Comparison of ENCODE assay signal across 12 mouse cellular contexts in the genomic region with DNA sequence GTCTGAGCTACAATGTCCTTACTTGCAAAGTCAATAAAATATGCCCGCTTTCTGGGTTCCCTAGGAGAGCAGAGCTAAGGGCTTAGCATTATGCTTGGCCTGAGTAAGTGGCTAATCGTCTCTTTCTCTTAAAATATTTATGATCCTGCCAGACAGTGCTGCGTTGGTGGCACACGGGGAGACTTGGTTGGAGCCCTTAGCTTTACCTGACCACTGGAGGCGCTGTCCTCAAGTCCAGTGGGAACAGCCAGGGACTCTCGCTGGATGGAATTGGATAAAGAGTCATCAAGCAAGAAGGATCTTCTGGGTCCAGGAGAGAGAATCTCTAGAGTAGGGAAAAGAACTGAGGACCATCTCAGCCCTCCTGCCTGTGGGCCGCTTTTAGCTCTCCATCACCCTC. TPM values are rescaled to one million over a fixed set of nuclear protein-coding genes. Genes with fewer than 3 reads are reported as not detected.
A peak's percentile ranks its signal among the peaks of the same experiment; 100 is the strongest.
DNase-seq lines count a peak whose midpoint lies in the region; ATAC-seq and TF ChIP-seq lines count a peak whose summit lies in the region.
"Had no signal": no experiment of that assay in that cellular context is flagged by ENCODE, and none has a peak within 500 bp of the region (broad histone marks: within the 10 kb centered on the region; RNA-seq: fewer than 3 reads in every experiment).

No protein-coding gene starts in this region.

- no peak overlapping the region for H3K9ac ChIP-seq in kidney, embryonic 16.5 days (replicated peaks; ENCODE audit: low read length)
- H3K9ac ChIP-seq in hindbrain, postnatal 0 days (replicated peaks; ENCODE audit: low read length): no peak overlapping the region
- H3K9ac ChIP-seq: embryonic facial prominence, embryonic 12.5 days had no signal

- peak; percentile 18 for DNase-seq in kidney, adult 18-20 months
- peak; percentile 16 for DNase-seq in urinary bladder, postnatal 14 days (ENCODE audit: low spot score)
- DNase-seq in urinary bladder, postnatal 36 days (ENCODE audit: low spot score in 2 of 2): no peak
- DNase-seq in hindbrain, postnatal 0 days (ENCODE audit: low spot score): peak; percentile 41
- no peak for DNase-seq in thymus, adult 18-20 months
- DNase-seq in urinary bladder, postnatal 4 days (ENCODE audit: low spot score in 2 of 2): no peak
- no peak for DNase-seq in gastrocnemius, postnatal 36 days

- no peaks in the 10 kb centered on the region for H3K27me3 ChIP-seq in kidney, embryonic 16.5 days (ENCODE audit: insufficient read depth, low read length)
- no peaks in the 10 kb centered on the region for H3K27me3 ChIP-seq in hindbrain, postnatal 0 days (ENCODE audit: insufficient read depth, low read length)
- H3K27me3 ChIP-seq: embryonic facial prominence, embryonic 12.5 days had no signal

- 8% methylated on average over 7 of the region's 7 CpGs for WGBS in kidney, embryonic 16.5 days
- WGBS in hindbrain, postnatal 0 days: 13% methylated on average over 7 of the region's 7 CpGs

- no peak overlapping the region for H3K4me2 ChIP-seq in kidney, embryonic 16.5 days (replicated peaks; ENCODE audit: low read depth, low read length)
- no peak overlapping the region for H3K4me2 ChIP-seq in hindbrain, postnatal 0 days (ENCODE audit: low read depth, low read length)
- H3K4me2 ChIP-seq: embryonic facial prominence, embryonic 12.5 days had no signal

- intact Hi-C loops in gastrocnemius, postnatal 36 days (cut with DNase I): no loop called here

- peaks cover 5% of the 10 kb centered on the region; the same call in 1 of the 2 replicates for H3K4me1 ChIP-seq in kidney, embryonic 16.5 days (ENCODE audit: insufficient read depth, low read length)
- no peaks in the 10 kb centered on the region for H3K4me1 ChIP-seq in hindbrain, postnatal 0 days (ENCODE audit: insufficient read depth, low read length)

- no peak for ATAC-seq in kidney, embryonic 16.5 days (ENCODE audit: low FRiP score, low TSS enrichment)
- no peak for ATAC-seq in hindbrain, postnatal 0 days

- TF ChIP-seq CTCF in hindbrain, postnatal 0 days (IDR thresholded peaks at IDR 0.05; ENCODE audit: low read depth): peak; percentile 54

- H3K4me3 ChIP-seq in kidney, embryonic 16.5 days (ENCODE audit: low read length): no peak overlapping the region
- no peak overlapping the region for H3K4me3 ChIP-seq in hindbrain, postnatal 0 days (ENCODE audit: low read length)
- H3K4me3 ChIP-seq: embryonic facial prominence, embryonic 12.5 days had no signal

- no peaks in the 10 kb centered on the region for H3K36me3 ChIP-seq in kidney, embryonic 16.5 days (ENCODE audit: insufficient read depth, low read length)
- H3K36me3 ChIP-seq in hindbrain, postnatal 0 days (ENCODE audit: insufficient read depth, low read length): no peaks in the 10 kb centered on the region
- H3K36me3 ChIP-seq: embryonic facial prominence, embryonic 12.5 days had no signal

- H3K27ac ChIP-seq in kidney, embryonic 16.5 days (ENCODE audit: low read length): no peak overlapping the region
- no peak overlapping the region for H3K27ac ChIP-seq in hindbrain, postnatal 0 days
- H3K27ac ChIP-seq: embryonic facial prominence, embryonic 12.5 days had no signal

- no peaks in the 10 kb centered on the region for H3K9me3 ChIP-seq in kidney, embryonic 16.5 days (ENCODE audit: low read length)
- no peaks in the 10 kb centered on the region for H3K9me3 ChIP-seq in hindbrain, postnatal 0 days (ENCODE audit: low read length)
- H3K9me3 ChIP-seq: embryonic facial prominence, embryonic 12.5 days had no signal

RNA-seq across cellular contexts. Expression of gene 4931429L15Rik, which starts 10.7 kb away (rescaled TPM):
- not detected in 2 replicates for polyA plus RNA-seq in kidney, embryonic 16.5 days (2015; fragmentation: Nextera tagmentation; extraction: Ambion mirVana)
- total RNA-seq in hindbrain, postnatal 0 days (2014; rRNA removed): 0.07 TPM in 1 of 2 replicates, not detected in the other
- polyA plus RNA-seq in hindbrain, postnatal 0 days (2015; fragmentation: Nextera tagmentation; extraction: Ambion mirVana): not detected in 2 replicates
- total RNA-seq in gastrocnemius, postnatal 36 days (2021): not detected
- total RNA-seq: layer of hippocampus, postnatal 25 days; monocyte, adult 5-6 weeks had no signal
- polyA plus RNA-seq: embryonic facial prominence, embryonic 12.5 days; gonadal fat pad, adult 2 months had no signal

RNA-seq across cellular contexts. Expression of gene Bud13, which starts 26.3 kb away (rescaled TPM):
- polyA plus RNA-seq in kidney, embryonic 16.5 days (2015; fragmentation: Nextera tagmentation; extraction: Ambion mirVana): 25.6 and 29.6 TPM in 2 replicates
- total RNA-seq in hindbrain, postnatal 0 days (2014; rRNA removed): 12.6 and 16.4 TPM in 2 replicates
- polyA plus RNA-seq in hindbrain, postnatal 0 days (2015; fragmentation: Nextera tagmentation; extraction: Ambion mirVana): 11.8 and 12.3 TPM in 2 replicates
- 1 to 10 TPM; 7.1 to 8.6 TPM for total RNA-seq in gastrocnemius, postnatal 36 days (2021)

RNA-seq across cellular contexts. Expression of gene Zpr1, which starts 36.3 kb away (rescaled TPM):
- 61.1 and 61.9 TPM in 2 replicates for polyA plus RNA-seq in kidney, embryonic 16.5 days (2015; fragmentation: Nextera tagmentation; extraction: Ambion mirVana)
- 20.0 and 43.1 TPM in 2 replicates for total RNA-seq in hindbrain, postnatal 0 days (2014; rRNA removed)
- polyA plus RNA-seq in hindbrain, postnatal 0 days (2015; fragmentation: Nextera tagmentation; extraction: Ambion mirVana): 45.7 and 47.3 TPM in 2 replicates
- total RNA-seq in gastrocnemius, postnatal 36 days (2021): 10 to 100 TPM; 21.1 to 28.3 TPM

RNA-seq across cellular contexts. Expression of gene Apoa5, which starts 40.7 kb away (rescaled TPM):
- polyA plus RNA-seq in kidney, embryonic 16.5 days (2015; fragmentation: Nextera tagmentation; extraction: Ambion mirVana): not detected in 2 replicates
- 0.21 and 1.2 TPM in 2 replicates for total RNA-seq in hindbrain, postnatal 0 days (2014; rRNA removed)
- polyA plus RNA-seq in hindbrain, postnatal 0 days (2015; fragmentation: Nextera tagmentation; extraction: Ambion mirVana): not detected in 2 replicates
- total RNA-seq in gastrocnemius, postnatal 36 days (2021): under 1 TPM in 1 of 2 experiments, not detected in 1; 0.18 TPM
- total RNA-seq: layer of hippocampus, postnatal 25 days; monocyte, adult 5-6 weeks had no signal
- polyA plus RNA-seq: embryonic facial prominence, embryonic 12.5 days had no signal

Comparison
In these comparisons a context has a peak if more than half of its experiments do, and no peak if none do; other contexts are left out.
1. DNase-seq: peak in kidney, adult 18-20 months (single experiment), urinary bladder, postnatal 14 days (single experiment) and hindbrain, postnatal 0 days (single experiment); none in urinary bladder, postnatal 36 days (0 of 2), thymus, adult 18-20 months (0 of 2), urinary bladder, postnatal 4 days (0 of 2) and gastrocnemius, postnatal 36 days (0 of 2).